Mouse (Mus musculus): Measurements from ENCODE around the gene Sugt1. TPM values are rescaled to one million over a fixed set of nuclear protein-coding genes. Genes with fewer than 3 reads are reported as not detected.

Gene Sugt1
- total and polyA plus RNA-seq, 3 experiments, result 135 to 616 (median 175) TPM

- TF ChIP-seq ETS1 (IDR thresholded peaks at IDR 0.05; ENCODE audit: low read depth, low read length) (no peak), GABPA (IDR thresholded peaks at IDR 0.05; ENCODE audit: low read depth, low read length) (no peak), TAL1 (IDR thresholded peaks at IDR 0.05; ENCODE audit: low read length) (no peak), USF2 (IDR thresholded peaks at IDR 0.05; ENCODE audit: borderline replicate concordance in 1 of 2, insufficient read depth in 1 of 2, low read depth in 1 of 2, low read length in 2 of 2) (no peak), ZKSCAN1 (IDR thresholded peaks at IDR 0.05; ENCODE audit: low read depth, low read length) (no peak), MYB (IDR thresholded peaks at IDR 0.05; ENCODE audit: low read depth, low read length) (no peak)
- H3K36me3 ChIP-seq (ENCODE audit: control insufficient read depth in 1 of 2, insufficient read depth in 2 of 2, low read length in 2 of 2), result peaks cover 11 to 16% of the 10 kb centered on the region in 2 experiments
- no peak for DNase-seq (ENCODE audit: low read depth, low spot score)
- no peaks in the 10 kb centered on the region for H3K27me3 ChIP-seq (ENCODE audit: control insufficient read depth in 1 of 2, insufficient read depth in 2 of 2, low read length in 2 of 2)
- H3K4me1 ChIP-seq (ENCODE audit: control insufficient read depth in 1 of 2, insufficient read depth in 2 of 2, low read length in 2 of 2), result peaks cover 3 to 12% of the 10 kb centered on the region in 2 experiments; a peak in 3 of 4 replicates
- no peak overlapping the region for H3K27ac ChIP-seq (ENCODE audit: control insufficient read depth, low read depth, low read length)
- no peak overlapping the region for H3K9ac ChIP-seq (ENCODE audit: control insufficient read depth, low read depth, low read length, poor library complexity, severe bottlenecking)
- no peak overlapping the region for H3K4me3 ChIP-seq (ENCODE audit: control insufficient read depth in 1 of 2, insufficient read depth in 1 of 2, low read depth in 2 of 2, low read length in 2 of 2)
- no peaks in the 10 kb centered on the region for H3K9me3 ChIP-seq (replicated peaks; ENCODE audit: insufficient read depth, low read length)
- peaks cover 45% of the 10 kb centered on the region for H3K79me2 ChIP-seq (ENCODE audit: control insufficient read depth, insufficient read depth, low read length, poor library complexity)
Observed at GRCm38 (mm10) chr14:79590916-79591315, 3.4 kb downstream of the Sugt1 start.

DNA sequence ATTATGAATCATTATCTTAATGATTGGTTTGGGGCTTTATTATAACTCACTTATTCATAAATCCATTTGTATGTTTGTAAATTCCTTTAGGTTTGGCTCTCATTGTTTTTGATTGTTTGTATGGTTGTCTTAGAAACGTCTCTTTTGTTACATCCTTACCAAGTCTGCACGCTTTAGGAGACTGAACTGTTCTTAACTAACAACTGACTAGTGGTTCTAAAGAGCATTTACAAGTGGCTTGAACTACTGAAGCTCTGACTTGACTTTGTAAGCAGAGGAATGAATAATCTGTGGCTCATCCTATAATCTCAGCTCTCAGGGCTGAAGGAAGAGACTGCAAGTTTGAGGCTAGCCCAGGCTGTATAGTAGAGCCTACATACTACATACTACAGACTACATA lies 4.1 kb downstream of the Sugt1 start:
- Histone ChIP-seq H3K4me1 (ENCODE audit: control insufficient read depth in 1 of 2, insufficient read depth in 2 of 2, low read length in 2 of 2) (peaks cover 3 to 12% of the 10 kb centered on the region in 2 experiments; a peak in 3 of 4 replicates), H3K9me3 (replicated peaks; ENCODE audit: insufficient read depth, low read length) (no peaks in the 10 kb centered on the region), H3K9ac (ENCODE audit: control insufficient read depth, low read depth, low read length, poor library complexity, severe bottlenecking) (no peak overlapping the region), H3K79me2 (ENCODE audit: control insufficient read depth, insufficient read depth, low read length, poor library complexity) (peaks cover 45% of the 10 kb centered on the region), H3K36me3 (ENCODE audit: control insufficient read depth in 1 of 2, insufficient read depth in 2 of 2, low read length in 2 of 2) (peaks cover 15 to 17% of the 10 kb centered on the region in 2 experiments), H3K27ac (ENCODE audit: control insufficient read depth, low read depth, low read length) (no peak overlapping the region), H3K4me3 (ENCODE audit: control insufficient read depth in 1 of 2, insufficient read depth in 1 of 2, low read depth in 2 of 2, low read length in 2 of 2) (no peak overlapping the region), H3K27me3 (ENCODE audit: control insufficient read depth in 1 of 2, insufficient read depth in 2 of 2, low read length in 2 of 2) (no peaks in the 10 kb centered on the region)
- DNase-seq (ENCODE audit: low read depth, low spot score), result no peak
- TF ChIP-seq MEF2A (IDR thresholded peaks at IDR 0.05; ENCODE audit: extremely low read depth, insufficient replicate concordance, low read depth, low read length, poor library complexity, severe bottlenecking) (no peak), GABPA (IDR thresholded peaks at IDR 0.05; ENCODE audit: low read depth, low read length) (no peak), HCFC1 (IDR thresholded peaks at IDR 0.05; ENCODE audit: low read depth, low read length) (no peak), NELFE (IDR thresholded peaks at IDR 0.05; ENCODE audit: low read depth, low read length) (no peak), USF2 (IDR thresholded peaks at IDR 0.05; ENCODE audit: borderline replicate concordance in 1 of 2, insufficient read depth in 1 of 2, low read depth in 1 of 2, low read length in 2 of 2) (no peak), SMC3 (IDR thresholded peaks at IDR 0.05; ENCODE audit: low read depth, low read length) (no peak), MAFK (IDR thresholded peaks at IDR 0.05; ENCODE audit: borderline replicate concordance, low read depth, low read length) (no peak), POLR2AphosphoS2 (IDR thresholded peaks at IDR 0.05; ENCODE audit: low read length) (no peak), RAD21 (IDR thresholded peaks at IDR 0.05; ENCODE audit: low read depth, low read length) (no peak), ETS1 (IDR thresholded peaks at IDR 0.05; ENCODE audit: low read depth, low read length) (no peak), USF1 (IDR thresholded peaks at IDR 0.05; ENCODE audit: low read depth, low read length) (no peak), RCOR1 (IDR thresholded peaks at IDR 0.05; ENCODE audit: low read depth, low read length) (no peak)

Measured in MEL (cell line).